Mouse (Mus musculus) MEL (cell line): ENCODE measurements around the gene Cpsf6. TPM values are rescaled to one million over a fixed set of nuclear protein-coding genes. Genes with fewer than 3 reads are reported as not detected.

Source experiments
- DNase-seq: peaks from one replicate; pipeline ENCODE4 v3.0.0; 2011; ENCODE audit warnings: low read depth, low spot score
- H3K27ac ChIP-seq: 2 replicates; pipeline ENCODE4 v1.5.1; 2012; ENCODE audit warnings: low read depth, mild to moderate bottlenecking, control low read depth, low read length, moderate library complexity; ENCODE audit not compliant: control insufficient read depth
- H3K27me3 ChIP-seq, 2 experiments: fragments of 150-350 bp in 1 of 2; sonication (generic) in 1 of 2; 2 replicates each; pipeline ENCODE4 v1.6.1; 2012; ENCODE audit warnings: low read length in 2 of 2, mild to moderate bottlenecking in 2 of 2, improper control_type of control experiment in 1 of 2, moderate library complexity in 1 of 2; ENCODE audit not compliant: insufficient read depth in 2 of 2, control insufficient read depth in 1 of 2
- H3K36me3 ChIP-seq, 2 experiments: 2 replicates each; pipeline ENCODE4 v1.6.1; 2012 to 2014; ENCODE audit warnings: low read length in 2 of 2, improper control_type of control experiment in 1 of 2, inconsistent platforms in 1 of 2, mild to moderate bottlenecking in 1 of 2; ENCODE audit not compliant: insufficient read depth in 2 of 2, control insufficient read depth in 1 of 2
- H3K4me1 ChIP-seq, 2 experiments: fragments of 150-350 bp in 1 of 2; sonication (generic) in 1 of 2; 2 replicates each; pipeline ENCODE4 v1.6.1; 2012; ENCODE audit warnings: low read length in 2 of 2, improper control_type of control experiment in 1 of 2, mild to moderate bottlenecking in 1 of 2; ENCODE audit not compliant: insufficient read depth in 2 of 2, control insufficient read depth in 1 of 2
- H3K4me3 ChIP-seq, 2 experiments: fragments of 150-350 bp in 1 of 2; sonication (generic) in 1 of 2; 2 replicates each; pipeline ENCODE4 v1.5.1; 2012; ENCODE audit warnings: low read depth in 2 of 2, low read length in 2 of 2, mild to moderate bottlenecking in 2 of 2, moderate library complexity in 2 of 2, control low read depth in 1 of 2, improper control_type of control experiment in 1 of 2; ENCODE audit not compliant: control insufficient read depth in 1 of 2, insufficient read depth in 1 of 2
- H3K79me2 ChIP-seq: 2 replicates; pipeline ENCODE4 v1.6.1; 2012; ENCODE audit warnings: mild to moderate bottlenecking, low read length, moderate library complexity; ENCODE audit not compliant: control insufficient read depth, poor library complexity, insufficient read depth
- H3K9ac ChIP-seq: 2 replicates; pipeline ENCODE4 v1.6.1; 2012; ENCODE audit warnings: low read depth, mild to moderate bottlenecking, control low read depth, low read length, moderate library complexity; ENCODE audit not compliant: control insufficient read depth, poor library complexity, severe bottlenecking
- H3K9me3 ChIP-seq: fragments of 150-350 bp; sonication (generic); replicated peaks from 2 replicates; pipeline ENCODE4 v1.6.1; 2012; ENCODE audit warnings: mild to moderate bottlenecking, low read length, improper control_type of control experiment, moderate library complexity; ENCODE audit not compliant: insufficient read depth
- BHLHE40 ChIP-seq: IDR thresholded peaks from 2 replicates; pipeline ENCODE4 v1.6.1; 2012; ENCODE audit warnings: low read depth, mild to moderate bottlenecking, inconsistent platforms, low read length, improper control_type of control experiment, borderline replicate concordance
- CHD2 ChIP-seq: IDR thresholded peaks from 2 replicates; pipeline ENCODE4 v1.6.1; 2011; ENCODE audit warnings: low read length, improper control_type of control experiment
- CTCF ChIP-seq, 3 experiments: IDR thresholded peaks in 2 of 3; conservative IDR thresholded peaks in 1 of 3; 2 replicates each; pipeline ENCODE4 v1.5.1; 2011 to 2012; ENCODE audit warnings: low read length in 3 of 3, low read depth in 2 of 3, mild to moderate bottlenecking in 2 of 3, improper control_type of control experiment in 1 of 3, inconsistent platforms in 1 of 3, mixed read lengths in 1 of 3, moderate library complexity in 1 of 3; ENCODE audit not compliant: control insufficient read depth in 1 of 3, insufficient read depth in 1 of 3, poor library complexity in 1 of 3, severe bottlenecking in 1 of 3
- ELF1 ChIP-seq: IDR thresholded peaks from 2 replicates; pipeline ENCODE4 v1.6.1; 2014; ENCODE audit warnings: low read depth, mild to moderate bottlenecking, inconsistent platforms, low read length, improper control_type of control experiment, moderate library complexity
- ETS1 ChIP-seq: IDR thresholded peaks from 2 replicates; pipeline ENCODE4 v1.6.1; 2012; ENCODE audit warnings: low read depth, mild to moderate bottlenecking, inconsistent platforms, low read length, improper control_type of control experiment, moderate library complexity
- GATA1 ChIP-seq: IDR thresholded peaks from 2 replicates; pipeline ENCODE4 v1.6.1; 2011; ENCODE audit warnings: low read depth, low read length, improper control_type of control experiment
- HCFC1 ChIP-seq: IDR thresholded peaks from 2 replicates; pipeline ENCODE4 v1.6.1; 2012; ENCODE audit warnings: low read depth, mild to moderate bottlenecking, inconsistent platforms, low read length, improper control_type of control experiment, moderate library complexity
- JUND ChIP-seq: IDR thresholded peaks from 2 replicates; pipeline ENCODE4 v1.6.1; 2011; ENCODE audit warnings: low read depth, mild to moderate bottlenecking, improper control_type of control experiment, low read length
- KAT2A ChIP-seq: conservative IDR thresholded peaks from 2 replicates; pipeline ENCODE4 v1.6.1; 2012; ENCODE audit warnings: low read depth, low read length, improper control_type of control experiment, inconsistent platforms
- MXI1 ChIP-seq: IDR thresholded peaks from 2 replicates; pipeline ENCODE4 v1.6.1; 2011; ENCODE audit warnings: mild to moderate bottlenecking, low read depth, low read length, improper control_type of control experiment
- NELFE ChIP-seq: IDR thresholded peaks from 2 replicates; pipeline ENCODE4 v1.6.1; 2011; ENCODE audit warnings: low read depth, low read length, improper control_type of control experiment
- POLR2A ChIP-seq, 2 experiments: IDR thresholded peaks; 2 replicates each; pipeline ENCODE4 v1.6.1; 2011 to 2012; ENCODE audit warnings: low read length in 2 of 2, mild to moderate bottlenecking in 2 of 2, control low read depth in 1 of 2, improper control_type of control experiment in 1 of 2, low read depth in 1 of 2, moderate library complexity in 1 of 2; ENCODE audit not compliant: control insufficient read depth in 1 of 2, insufficient read depth in 1 of 2, poor library complexity in 1 of 2
- RAD21 ChIP-seq: IDR thresholded peaks from 2 replicates; pipeline ENCODE4 v1.6.1; 2011; ENCODE audit warnings: mild to moderate bottlenecking, low read depth, low read length, improper control_type of control experiment
- SMC3 ChIP-seq: IDR thresholded peaks from 2 replicates; pipeline ENCODE4 v1.6.1; 2011; ENCODE audit warnings: low read depth, low read length, improper control_type of control experiment
- TCF12 ChIP-seq: IDR thresholded peaks from 2 replicates; pipeline ENCODE4 v1.6.1; 2014; ENCODE audit warnings: low read depth, mild to moderate bottlenecking, inconsistent platforms, low read length, improper control_type of control experiment, moderate library complexity
- polyA plus RNA-seq, 2 experiments: library from polyadenylated mRNA; stranded (reverse) in 1 of 2; unstranded in 1 of 2; fragments of >175 nt in 1 of 2; fragments of >200 nt in 1 of 2; gene quantifications; 2 replicates each; pipeline versions ENCODE4 v1.2.1 to v1.2.4; 2012; ENCODE audit warnings: low replicate concordance in 2 of 2, low read depth in 1 of 2; ENCODE audit not compliant: insufficient read length in 2 of 2, insufficient read depth in 1 of 2, missing spikeins in 1 of 2
- total RNA-seq: library from RNA; depleted of rRNA; stranded (reverse); fragments of 300-350 nt; gene quantifications from 2 replicates; pipeline ENCODE4 v1.2.3, GENCODE M21; 2012

Gene Cpsf6
- total and polyA plus RNA-seq, 3 experiments: 85.7 to 88.2 TPM; not detected in 1

- H3K36me3 ChIP-seq: no peaks in the 10 kb centered on the region
- no peak overlapping the region for H3K9ac ChIP-seq
- H3K27ac ChIP-seq: no peak overlapping the region
- no peak overlapping the region for H3K4me3 ChIP-seq
- TF ChIP-seq NELFE (no peak), MXI1 (no peak), KAT2A (no peak), ETS1 (no peak), BHLHE40 (no peak), CHD2 (no peak)
- no peak for DNase-seq
- no peaks in the 10 kb centered on the region for H3K27me3 ChIP-seq
- no peaks in the 10 kb centered on the region for H3K9me3 ChIP-seq
- peaks cover 0 to 4% of the 10 kb centered on the region in 2 experiments; a peak in 1 of 4 replicates for H3K4me1 ChIP-seq
- H3K79me2 ChIP-seq: no peaks in the 10 kb centered on the region
These were observed 16.7 kb upstream of the Cpsf6 start for GRCm38 (mm10) chr10:117396386-117397048.

GRCm38 (mm10) chr10:117395801-117396200 is 16.0 kb upstream of the Cpsf6 start:
- no peak overlapping the region for H3K9ac ChIP-seq
- H3K4me1 ChIP-seq: peaks cover 0 to 4% of the 10 kb centered on the region in 2 experiments; a peak in 1 of 4 replicates
- H3K79me2 ChIP-seq: no peaks in the 10 kb centered on the region
- no peaks in the 10 kb centered on the region for H3K9me3 ChIP-seq
- no peaks in the 10 kb centered on the region for H3K36me3 ChIP-seq
- no peak overlapping the region for H3K27ac ChIP-seq
- no peak for TF ChIP-seq RAD21
- no peak for TF ChIP-seq HCFC1
- no peak for TF ChIP-seq GATA1
- no peak for TF ChIP-seq KAT2A
- no peak for TF ChIP-seq ELF1
- TF ChIP-seq POLR2A (IDR thresholded peaks at IDR 0.05; ENCODE audit: control insufficient read depth in 1 of 2, insufficient read depth in 1 of 2, low read depth in 1 of 2, low read length in 2 of 2, poor library complexity in 1 of 2): no peak
- no peak for TF ChIP-seq JUND
- TF ChIP-seq, all 39 proteins: peak for 0
- H3K4me3 ChIP-seq: no peak overlapping the region
- DNase-seq: no peak
- H3K27me3 ChIP-seq: no peaks in the 10 kb centered on the region

DNA sequence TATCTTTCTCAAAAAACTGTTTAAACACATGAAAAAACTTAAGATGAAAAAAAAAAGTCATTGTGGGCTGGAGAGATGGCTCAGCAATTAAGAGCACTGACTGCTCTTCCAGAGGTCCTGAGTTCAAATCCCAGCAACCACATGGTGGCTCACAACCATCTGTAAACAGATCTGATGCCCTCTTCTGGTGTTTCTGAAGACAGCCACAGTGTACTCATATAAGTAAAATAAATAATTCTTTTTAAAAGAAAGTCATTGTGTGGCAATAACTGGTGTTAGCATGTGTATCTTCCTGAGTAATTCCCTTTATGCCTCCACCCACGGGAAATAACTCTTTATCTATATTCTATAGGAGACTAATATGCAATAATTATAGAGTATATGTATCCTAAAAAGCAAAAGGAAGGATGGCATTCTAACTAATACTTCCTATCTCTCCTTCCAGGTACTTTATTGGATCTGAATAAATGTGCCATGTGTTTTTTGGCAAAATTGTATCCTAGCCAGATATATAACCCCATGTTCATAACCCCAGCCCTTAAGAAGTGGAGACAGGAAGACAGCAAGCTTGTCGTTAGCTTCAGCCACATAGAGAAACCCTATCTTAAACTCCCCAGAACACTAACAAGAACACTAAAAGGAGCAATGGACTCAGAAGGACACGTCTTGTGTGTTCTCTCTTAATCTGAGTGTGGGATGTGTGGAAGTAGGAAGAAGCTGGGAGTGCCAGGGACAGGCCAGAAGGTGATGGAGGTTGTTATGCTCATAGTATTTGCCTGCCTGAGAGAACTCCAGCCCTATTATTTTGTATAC is 15.1 kb upstream of the Cpsf6 start:
- no peak overlapping the region for H3K4me3 ChIP-seq
- H3K27me3 ChIP-seq: no peaks in the 10 kb centered on the region
- H3K27ac ChIP-seq: no peak overlapping the region
- no peak overlapping the region for H3K9ac ChIP-seq
- H3K79me2 ChIP-seq: no peaks in the 10 kb centered on the region
- H3K9me3 ChIP-seq: no peaks in the 10 kb centered on the region
- peaks cover 0 to 4% of the 10 kb centered on the region in 2 experiments; a peak in 1 of 4 replicates for H3K4me1 ChIP-seq
- DNase-seq: no peak
- TF ChIP-seq CTCF (IDR thresholded peaks at IDR 0.05 in 2 of 3, conservative IDR thresholded peaks at IDR 0.05 in 1 of 3; ENCODE audit: control insufficient read depth in 1 of 3, insufficient read depth in 1 of 3, low read depth in 2 of 3, low read length in 3 of 3, poor library complexity in 1 of 3, severe bottlenecking in 1 of 3): peak in 1 of 3 experiments; percentile 23; a peak in 1 of 6 replicates
- no peak for TF ChIP-seq TCF12
- 0 out of 2 replicates have a peak, but pooled peaks have one; percentile 10 for TF ChIP-seq SMC3
- H3K36me3 ChIP-seq: no peaks in the 10 kb centered on the region
